Comparison of ENCODE assay signal across 9 mouse cellular contexts in the genomic region with DNA sequence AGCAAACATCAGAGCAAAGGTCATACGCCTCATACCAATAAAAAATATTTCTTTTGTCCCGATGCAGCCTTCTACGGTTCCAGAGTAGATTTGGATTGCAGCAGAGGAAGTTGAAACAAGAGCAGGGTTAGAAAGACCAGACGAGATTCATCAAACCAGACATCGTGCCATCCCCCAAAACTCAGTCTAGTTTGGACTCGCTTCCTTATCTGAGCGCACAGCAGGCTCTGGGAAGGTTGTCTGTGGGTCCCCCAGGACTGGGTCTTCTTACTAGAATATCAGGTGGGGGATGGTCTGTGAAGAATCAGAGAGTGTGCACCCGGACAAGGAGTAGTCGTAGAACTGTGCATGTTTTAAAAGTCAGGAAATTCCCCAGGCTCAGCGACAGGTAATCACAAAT.
DNase-seq lines count a peak whose midpoint lies in the region; ATAC-seq and TF ChIP-seq lines count a peak whose summit lies in the region.
"Had no signal": no experiment of that assay in that cellular context is flagged by ENCODE, and none has a peak within 500 bp of the region (broad histone marks: within the 10 kb centered on the region; RNA-seq: fewer than 3 reads in every experiment).

No protein-coding gene starts in this region.

- no peaks in the 10 kb centered on the region; the same call in 1 of the 2 replicates for H3K9me3 ChIP-seq in embryonic facial prominence, embryonic 13.5 days
- no peaks in the 10 kb centered on the region for H3K9me3 ChIP-seq in intestine, postnatal 0 days (ENCODE audit: control insufficient read depth)
- H3K9me3 ChIP-seq in lung, postnatal 0 days (ENCODE audit: low read length) = no peaks in the 10 kb centered on the region

- peak overlapping the region; percentile 49 for H3K4me2 ChIP-seq in embryonic facial prominence, embryonic 13.5 days
- H3K4me2 ChIP-seq in intestine, postnatal 0 days (replicated peaks; ENCODE audit: low read depth) = peak overlapping the region; percentile 52
- peak overlapping the region; percentile 35 for H3K4me2 ChIP-seq in lung, postnatal 0 days (replicated peaks; ENCODE audit: low read depth, low read length)

- no peak for DNase-seq in layer of hippocampus, adult 2 months (ENCODE audit: low spot score in 2 of 2)
- DNase-seq in layer of hippocampus, postnatal 25 days (ENCODE audit: extremely low spot score in 1 of 2, low spot score in 1 of 2) = no peak
- peak; percentile 43 for DNase-seq in lung, postnatal 0 days (ENCODE audit: low spot score)
- no peak for DNase-seq in yolk sac, embryonic 10.5 days (ENCODE audit: low spot score)
- no peak for DNase-seq in gastrocnemius, adult 18-20 months (ENCODE audit: low spot score)
- no peak for DNase-seq in gastrocnemius, postnatal 36 days
- DNase-seq: cerebellum, adult 8-10 months had no signal

- intact Hi-C loops in gastrocnemius, postnatal 36 days (cut with DNase I) = no loop called here

- H3K4me1 ChIP-seq in embryonic facial prominence, embryonic 13.5 days = peaks cover 39% of the 10 kb centered on the region
- H3K4me1 ChIP-seq in intestine, postnatal 0 days (replicated peaks; ENCODE audit: control insufficient read depth, insufficient read depth, low read length) = no peaks in the 10 kb centered on the region
- H3K4me1 ChIP-seq in lung, postnatal 0 days (ENCODE audit: insufficient read depth, low read depth, low read length) = no peaks in the 10 kb centered on the region

- H3K27me3 ChIP-seq in embryonic facial prominence, embryonic 13.5 days = no peaks in the 10 kb centered on the region
- H3K27me3 ChIP-seq in intestine, postnatal 0 days (replicated peaks; ENCODE audit: control insufficient read depth, insufficient read depth, low read length) = no peaks in the 10 kb centered on the region
- H3K27me3 ChIP-seq in lung, postnatal 0 days (replicated peaks; ENCODE audit: insufficient read depth, low read length) = no peaks in the 10 kb centered on the region

- peak overlapping the region; percentile 28; the same call in 1 of the 2 replicates for H3K4me3 ChIP-seq in layer of hippocampus, adult 2 months
- 0 out of 2 replicates have a peak overlapping the region, but pooled peaks have one; percentile 1 for H3K4me3 ChIP-seq in embryonic facial prominence, embryonic 13.5 days
- H3K4me3 ChIP-seq in intestine, postnatal 0 days (ENCODE audit: low read depth, low read length) = peak overlapping the region; percentile 20
- H3K4me3 ChIP-seq in lung, postnatal 0 days (ENCODE audit: low read depth, low read length) = 0 out of 2 replicates have a peak overlapping the region, but pooled peaks have one; percentile 14

- WGBS in embryonic facial prominence, embryonic 13.5 days = 11% methylated on average over 10 of the region's 10 CpGs
- 37% methylated on average over 10 of the region's 10 CpGs for WGBS in intestine, postnatal 0 days
- WGBS in lung, postnatal 0 days = 41% methylated on average over 10 of the region's 10 CpGs

- no peak for ATAC-seq in embryonic facial prominence, embryonic 13.5 days (ENCODE audit: insufficient number of reproducible peaks, insufficient read depth, low FRiP score, low TSS enrichment, low read depth)
- no peak for ATAC-seq in intestine, postnatal 0 days
- no peak for ATAC-seq in lung, postnatal 0 days

- TF ChIP-seq EP300 in lung, postnatal 0 days (IDR thresholded peaks at IDR 0.05) = no peak

- peaks cover 4% of the 10 kb centered on the region; the same call in 1 of the 2 replicates for H3K36me3 ChIP-seq in embryonic facial prominence, embryonic 13.5 days
- no peaks in the 10 kb centered on the region for H3K36me3 ChIP-seq in intestine, postnatal 0 days (ENCODE audit: control insufficient read depth, insufficient read depth)
- no peaks in the 10 kb centered on the region for H3K36me3 ChIP-seq in lung, postnatal 0 days (ENCODE audit: insufficient read depth, low read length)

- no peak for TF ChIP-seq CTCF in layer of hippocampus, adult 2 months (conservative IDR thresholded peaks at IDR 0.05)
- no peak for TF ChIP-seq CTCF in intestine, postnatal 0 days (IDR thresholded peaks at IDR 0.05; ENCODE audit: low read depth)
- TF ChIP-seq CTCF in lung, postnatal 0 days (IDR thresholded peaks at IDR 0.05) = no peak

- H3K9ac ChIP-seq in embryonic facial prominence, embryonic 13.5 days = no peak overlapping the region
- no peak overlapping the region for H3K9ac ChIP-seq in intestine, postnatal 0 days (ENCODE audit: low read depth, low read length)
- no peak overlapping the region for H3K9ac ChIP-seq in lung, postnatal 0 days (replicated peaks; ENCODE audit: low read depth)

- 0 out of 2 replicates have a peak overlapping the region, but pooled peaks have one; percentile 23 for H3K27ac ChIP-seq in layer of hippocampus, adult 2 months
- 0 out of 2 replicates have a peak overlapping the region, but pooled peaks have one; percentile 19 for H3K27ac ChIP-seq in embryonic facial prominence, embryonic 13.5 days
- H3K27ac ChIP-seq in intestine, postnatal 0 days (ENCODE audit: low read depth, low read length) = no peak overlapping the region
- H3K27ac ChIP-seq in lung, postnatal 0 days (ENCODE audit: low read length) = no peak overlapping the region

Comparison
In these comparisons a context has a peak if more than half of its experiments do, and no peak if none do; other contexts are left out.
1. H3K27ac ChIP-seq: peak in layer of hippocampus, adult 2 months (single experiment) and embryonic facial prominence, embryonic 13.5 days (single experiment); none in intestine, postnatal 0 days (single experiment) and lung, postnatal 0 days (single experiment).
2. Peak in every context shown above with its lines, with median percentiles within 50 percentile points of each other: H3K4me3 ChIP-seq and H3K4me2 ChIP-seq.